Mouse (Mus musculus) megakaryocyte-erythroid progenitor cell, adult 5 weeks (primary cell): ENCODE results near the gene Nt5c2. TPM values are rescaled to one million over a fixed set of nuclear protein-coding genes. Genes with fewer than 3 reads are reported as not detected.

Source experiments
- polyA plus RNA-seq: library from polyadenylated mRNA; stranded (reverse); fragments of >175 nt; gene quantifications from 2 replicates; pipeline ENCODE4 v1.2.3, GENCODE M21; 2012

Gene Nt5c2
- polyA plus RNA-seq, result 10.0 and 10.1 TPM in 2 replicates

DNA sequence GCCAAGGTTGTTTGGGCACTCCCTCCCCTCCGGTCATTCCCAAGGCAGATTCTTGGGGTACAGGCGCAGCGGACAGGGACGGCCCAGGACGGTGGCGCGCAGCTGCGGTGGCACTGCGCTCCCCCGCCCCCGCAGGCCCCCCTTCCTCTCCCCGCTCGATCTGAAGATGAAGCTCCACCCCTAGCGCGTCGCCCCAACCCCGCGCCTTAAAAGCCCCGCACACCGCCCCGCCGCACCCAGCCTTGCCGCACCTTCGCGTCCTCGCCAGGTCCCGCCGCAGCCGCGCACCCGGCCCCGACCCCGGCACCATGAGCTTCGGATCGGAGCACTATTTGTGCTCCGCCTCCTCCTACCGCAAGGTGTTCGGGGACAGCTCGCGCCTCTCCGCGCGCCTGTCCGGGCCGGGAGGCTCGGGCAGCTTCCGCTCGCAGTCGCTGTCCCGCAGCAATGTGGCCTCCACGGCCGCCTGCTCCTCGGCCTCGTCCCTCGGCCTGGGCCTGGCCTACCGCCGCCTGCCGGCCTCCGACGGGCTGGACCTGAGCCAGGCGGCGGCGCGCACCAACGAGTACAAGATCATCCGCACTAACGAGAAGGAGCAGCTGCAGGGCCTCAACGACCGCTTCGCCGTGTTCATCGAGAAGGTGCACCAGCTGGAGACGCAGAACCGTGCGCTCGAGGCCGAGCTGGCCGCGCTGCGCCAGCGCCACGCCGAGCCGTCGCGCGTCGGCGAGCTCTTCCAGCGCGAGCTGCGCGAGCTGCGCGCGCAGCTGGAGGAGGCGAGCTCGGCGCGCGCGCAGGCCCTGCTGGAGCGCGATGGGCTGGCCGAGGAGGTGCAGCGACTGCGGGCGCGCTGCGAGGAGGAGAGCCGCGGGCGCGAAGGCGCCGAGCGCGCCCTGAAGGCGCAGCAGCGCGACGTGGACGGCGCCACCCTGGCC lies at the start of gene Nt5c2, which contains the start of gene Ina:
TSS of gene Nt5c2 (minus strand) at position 707 of the 935 bp plus-strand sequence.
TSS of gene Ina (plus strand) at position 252 of the 935 bp plus-strand sequence.

DNA sequence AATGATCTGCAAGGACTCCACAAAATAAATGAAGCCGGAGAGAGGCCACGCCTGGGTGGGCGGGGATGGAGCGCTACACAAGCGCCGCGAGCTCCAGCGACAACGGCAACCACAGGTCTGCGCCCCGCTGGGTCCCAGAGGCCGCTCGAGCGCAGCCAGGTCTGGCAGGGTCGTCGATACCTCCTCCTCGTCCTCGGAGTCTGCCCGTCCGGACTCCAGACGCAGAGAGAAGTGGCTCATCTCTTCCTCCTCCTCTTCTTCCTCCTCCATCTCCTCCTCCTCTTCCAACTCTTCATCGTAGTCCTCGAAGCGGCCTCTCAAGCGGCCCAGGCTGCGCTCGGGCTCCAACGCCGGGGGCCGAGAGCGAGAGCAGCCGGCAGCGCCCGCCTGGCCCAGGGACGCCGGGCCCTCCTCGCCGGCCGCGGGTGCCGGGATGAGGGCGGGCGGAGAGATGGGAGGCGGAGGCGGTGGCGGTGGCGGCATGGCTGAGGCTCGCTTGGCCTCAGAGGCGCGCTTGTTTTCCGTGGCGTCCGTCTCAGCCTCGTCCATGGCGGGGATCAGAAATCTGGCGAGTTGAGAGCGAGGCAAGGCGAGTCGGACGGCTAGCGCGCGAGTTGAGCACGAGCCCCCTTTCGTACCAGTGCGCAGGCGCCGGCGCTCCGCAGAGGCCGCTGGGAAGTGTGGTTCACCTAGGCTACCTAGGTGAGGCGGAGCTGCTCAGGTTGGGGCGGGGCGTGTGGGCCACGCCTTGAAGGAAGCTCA lies 35.5 kb upstream of the Nt5c2 start, which contains the start of gene Pcgf6:
TSS of gene Pcgf6 (minus strand) at position 636 of the 762 bp plus-strand sequence.

Other genes starting within 250 kb of the Nt5c2 start
- gene Ina, start 455 bp downstream of the Nt5c2 start, polyA plus RNA-seq, result 0.04 TPM in 1 of 2 replicates, not detected in the other
- gene Pcgf6, start 35.8 kb upstream of the Nt5c2 start, polyA plus RNA-seq, result 11.4 and 14.8 TPM in 2 replicates
- 6.3 and 6.7 TPM in 2 replicates for gene Taf5, start 52.6 kb upstream of the Nt5c2 start, polyA plus RNA-seq
- gene Usmg5, start 75.5 kb upstream of the Nt5c2 start, polyA plus RNA-seq, result 15.4 and 20.6 TPM in 2 replicates
- 16.7 and 27.0 TPM in 2 replicates for gene Pdcd11, start 75.6 kb upstream of the Nt5c2 start, polyA plus RNA-seq
- gene Calhm2, start 123.1 kb upstream of the Nt5c2 start, polyA plus RNA-seq, result 5.0 and 9.6 TPM in 2 replicates
- gene Calhm1, start 129.1 kb upstream of the Nt5c2 start, polyA plus RNA-seq, result not detected in 2 replicates
- not detected in 2 replicates for gene Calhm3, start 142.6 kb upstream of the Nt5c2 start, polyA plus RNA-seq
- 0.41 and 0.66 TPM in 2 replicates for gene Neurl1a, start 163.7 kb upstream of the Nt5c2 start, polyA plus RNA-seq